Mouse (Mus musculus) thymus, adult 2 months (tissue): ENCODE results near the gene Mpp6.

Experiments
- CTCF ChIP-seq: fragments of 200-500 bp; IDR thresholded peaks from 2 replicates; pipeline ENCODE4 v1.5.1; 2012; ENCODE audit warnings: mild to moderate bottlenecking, control low read depth, low read length, moderate library complexity, borderline replicate concordance; ENCODE audit not compliant: control insufficient read depth, poor library complexity, insufficient read depth; ENCODE audit errors: extremely low read depth
- POLR2A ChIP-seq: fragments of 200-500 bp; IDR thresholded peaks from 2 replicates; pipeline ENCODE4 v1.6.1; 2012; ENCODE audit warnings: mild to moderate bottlenecking, low read length, control low read depth, moderate library complexity; ENCODE audit not compliant: control insufficient read depth, poor library complexity, insufficient read depth; ENCODE audit errors: extremely low read depth

GRCm38 (mm10) chr6:50120931-50121330 lies 10.9 kb downstream of the Mpp6 start:
- no peak for TF ChIP-seq CTCF
- no peak for TF ChIP-seq POLR2A
